Mouse (Mus musculus): Measurements from ENCODE around the gene Ddx3x.

- TF ChIP-seq CTCF (IDR thresholded peaks at IDR 0.05; ENCODE audit: extremely low read depth, insufficient read depth, low read length) = no peak
- TF ChIP-seq POLR2A (IDR thresholded peaks at IDR 0.05; ENCODE audit: extremely low read depth, insufficient read depth, low read length) = no peak
Measured at GRCm38 (mm10) chrX:13306190-13306589, 25.4 kb downstream of the Ddx3x start.
